ENCODE assay signal across 21 mouse cellular contexts in genomic region chr17:13870236-13870635, GRCm38 (mm10).
"Had no signal": no experiment of that assay in that cellular context is flagged by ENCODE, and none has a peak within 500 bp of the region (broad histone marks: within the 10 kb centered on the region; RNA-seq: fewer than 3 reads in every experiment).

No protein-coding gene starts in this region.

- H3K9ac ChIP-seq: lung, embryonic 15.5 days; midbrain, embryonic 12.5 days; neural tube, embryonic 13.5 days; neural tube, embryonic 15.5 days had no signal

- DNase-seq: lung, adult 2 months; lung, postnatal 14 days; lung, postnatal 36 days; midbrain, embryonic 14.5 days; retina, postnatal 1 day; right cerebral cortex, adult 18-20 months; right cerebral cortex, postnatal 25 days; right cerebral cortex, postnatal 4 days; spleen, adult 18-20 months; thymus, adult 18-20 months; thymus, postnatal 14 days; thymus, postnatal 36 days had no signal

- H3K9me3 ChIP-seq: lung, embryonic 15.5 days; midbrain, embryonic 10.5 days; midbrain, embryonic 12.5 days had no signal

- H3K4me2 ChIP-seq: lung, embryonic 15.5 days; midbrain, embryonic 12.5 days; neural tube, embryonic 13.5 days; neural tube, embryonic 15.5 days had no signal

- H3K4me3 ChIP-seq: lung, embryonic 15.5 days; midbrain, embryonic 10.5 days; midbrain, embryonic 12.5 days; myocyte; neural tube, embryonic 13.5 days; neural tube, embryonic 15.5 days had no signal

- H3K27ac ChIP-seq: lung, embryonic 15.5 days; macrophage; midbrain, embryonic 10.5 days; midbrain, embryonic 12.5 days; neural tube, embryonic 13.5 days; neural tube, embryonic 15.5 days had no signal

- ATAC-seq: lung, postnatal 0 days; midbrain, embryonic 16.5 days had no signal

- H3K4me1 ChIP-seq: midbrain, embryonic 10.5 days; midbrain, embryonic 12.5 days; neural tube, embryonic 13.5 days; neural tube, embryonic 15.5 days had no signal

- H3K27me3 ChIP-seq: lung, embryonic 15.5 days; midbrain, embryonic 12.5 days; neural tube, embryonic 13.5 days; neural tube, embryonic 15.5 days had no signal
